Mouse (Mus musculus) right cerebral cortex, postnatal 4 days (tissue): ENCODE results near the gene Igf1r.

Experiments used
- DNase-seq: peaks from one replicate; pipeline ENCODE4 v3.0.0-alpha.2; 2022

Gene Igf1r

DNA sequence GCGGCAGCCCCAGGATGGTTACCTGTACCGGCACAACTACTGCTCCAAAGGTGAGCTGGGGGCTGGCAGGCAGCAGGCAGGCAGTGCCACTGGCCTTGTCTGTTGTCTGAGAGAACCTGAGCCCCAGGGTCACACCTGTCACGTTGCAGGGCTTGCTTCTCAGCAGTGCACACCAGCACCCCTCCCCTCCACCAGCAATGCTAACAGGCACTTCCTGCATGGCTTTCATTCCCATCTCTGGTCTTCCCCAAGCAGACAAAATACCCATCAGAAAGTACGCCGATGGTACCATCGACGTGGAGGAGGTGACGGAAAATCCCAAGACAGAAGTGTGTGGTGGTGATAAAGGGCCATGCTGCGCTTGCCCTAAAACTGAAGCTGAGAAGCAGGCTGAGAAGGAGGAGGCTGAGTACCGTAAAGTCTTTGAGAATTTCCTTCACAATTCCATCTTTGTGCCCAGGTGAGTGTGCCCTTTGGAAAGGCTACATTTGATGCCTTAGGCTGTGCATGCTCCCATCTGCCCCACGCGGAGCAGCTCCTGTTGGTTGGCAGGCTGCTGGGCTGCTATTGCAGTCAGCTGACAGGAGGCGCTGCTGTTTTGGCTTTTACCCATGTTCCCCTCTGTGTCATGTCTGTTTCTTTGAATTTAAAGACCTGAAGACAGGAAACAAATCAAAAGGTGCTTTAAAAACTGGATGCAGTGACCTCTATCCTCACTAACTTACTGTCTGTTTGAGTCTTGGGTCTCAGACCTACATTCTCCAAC is 237.2 kb downstream of the Igf1r start:
- DNase-seq: no peak

DNA sequence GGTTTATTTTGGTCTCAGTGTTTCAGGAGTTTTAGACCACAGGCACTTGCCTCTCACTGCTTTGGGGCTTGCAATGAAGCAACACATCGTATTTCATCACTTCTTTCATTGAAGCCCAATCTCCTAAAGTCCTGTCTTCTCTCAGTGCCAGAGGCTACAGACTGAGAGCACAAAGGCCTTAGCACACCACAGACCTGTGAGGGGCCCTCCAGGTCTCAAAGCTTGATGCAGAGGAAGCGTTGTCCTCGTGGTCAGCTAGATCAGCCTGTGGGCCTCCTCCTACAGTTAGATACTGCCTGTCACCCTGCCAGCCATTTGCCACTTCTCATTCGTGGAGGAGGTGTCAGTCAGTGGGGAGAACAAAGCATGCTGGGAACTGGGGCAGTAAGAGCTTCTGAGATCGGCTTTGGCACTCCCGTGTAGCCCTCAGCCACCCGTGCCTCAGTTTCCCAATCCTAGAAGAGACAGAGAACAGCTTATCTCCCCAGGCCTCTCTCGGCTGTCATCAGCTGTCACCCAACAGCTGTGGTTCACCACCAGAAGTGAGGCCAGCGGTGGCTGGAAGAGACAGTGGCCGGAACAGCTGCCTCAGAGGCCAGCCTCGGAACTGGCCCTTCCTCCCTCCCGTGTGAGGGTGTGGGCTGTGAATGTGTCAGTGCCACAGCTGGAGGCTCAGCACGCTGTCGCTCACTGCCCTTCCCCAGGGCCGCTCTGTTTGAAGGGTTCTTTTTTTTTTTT is 241.5 kb downstream of the Igf1r start:
- DNase-seq: no peak

GRCm38 (mm10) chr7:68199609-68200008 is 247.0 kb downstream of the Igf1r start:
- DNase-seq: no peak

DNA sequence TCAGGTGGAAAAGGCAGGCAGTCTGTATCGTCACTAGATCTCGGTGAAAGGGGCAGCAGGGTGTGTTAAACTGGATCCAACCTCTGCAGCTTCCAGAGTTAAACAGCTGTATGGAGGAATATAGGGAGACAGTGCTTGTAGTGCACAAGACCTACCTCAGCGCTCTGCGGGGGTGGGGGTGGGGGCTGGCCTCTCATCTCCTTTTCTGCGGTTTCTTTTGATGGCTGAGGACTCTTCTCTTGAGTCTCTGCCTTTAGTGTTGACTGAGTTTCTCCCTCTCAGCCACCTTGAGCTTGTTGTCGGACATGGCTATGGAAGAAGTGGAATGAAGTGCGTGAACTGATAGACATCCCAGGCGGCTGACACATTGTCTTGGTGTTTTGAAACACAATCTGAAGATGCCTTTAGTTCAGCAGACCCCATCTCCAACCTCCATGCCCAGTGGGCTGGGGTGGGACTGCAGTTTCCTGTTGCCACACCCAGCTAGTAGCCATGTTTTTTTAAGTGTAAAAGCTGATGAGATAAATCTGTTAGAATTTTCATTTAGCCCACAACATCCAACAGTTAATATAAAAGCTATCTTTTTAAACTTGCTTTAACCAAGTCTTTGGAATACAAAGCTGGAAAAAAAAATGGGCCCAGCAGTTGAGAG is 253.3 kb downstream of the Igf1r start:
- DNase-seq: no peak

DNA sequence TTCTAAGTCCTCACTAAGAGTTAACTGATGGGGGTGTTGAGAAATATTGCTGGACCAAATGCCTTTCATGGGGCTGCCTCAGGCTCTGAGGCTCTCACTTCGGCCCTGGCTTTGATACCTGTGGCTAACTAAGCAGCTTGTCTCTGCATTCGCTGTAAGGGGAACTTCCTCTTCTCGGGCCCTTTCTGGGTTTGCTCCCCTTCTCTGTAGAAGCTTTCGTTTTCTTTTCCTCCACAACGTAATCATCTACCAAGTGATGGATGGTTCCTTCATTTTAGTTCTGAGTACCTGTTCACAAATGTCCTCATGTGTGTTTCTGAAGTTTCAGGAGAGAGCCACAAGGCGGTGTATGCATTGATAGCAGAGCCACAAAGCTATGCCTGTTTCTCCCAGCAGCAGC is 256.4 kb downstream of the Igf1r start:
- no peak for DNase-seq

- no peak for DNase-seq
Measured at GRCm38 (mm10) chr7:68210417-68210816, 257.8 kb downstream of the Igf1r start.

DNA sequence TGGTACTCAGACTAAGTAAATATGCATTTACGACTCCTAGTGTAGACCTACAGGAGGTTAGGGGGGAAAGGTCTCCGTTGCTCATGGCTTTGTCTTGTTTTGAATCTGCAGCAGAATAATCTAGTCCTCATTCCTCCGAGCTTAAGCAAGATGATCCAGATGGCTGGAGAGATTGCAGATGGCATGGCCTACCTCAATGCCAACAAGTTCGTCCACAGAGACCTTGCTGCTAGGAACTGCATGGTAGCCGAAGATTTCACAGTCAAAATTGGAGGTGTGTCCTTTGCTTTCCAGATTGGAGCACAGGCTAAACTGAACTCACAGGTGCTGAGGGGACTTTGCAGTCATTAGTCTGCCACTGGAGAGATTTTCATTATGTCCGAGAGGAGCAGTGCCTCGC is 259.3 kb downstream of the Igf1r start:
- DNase-seq: no peak

GRCm38 (mm10) chr7:68213842-68214241 is 261.2 kb downstream of the Igf1r start:
- DNase-seq: no peak

DNA sequence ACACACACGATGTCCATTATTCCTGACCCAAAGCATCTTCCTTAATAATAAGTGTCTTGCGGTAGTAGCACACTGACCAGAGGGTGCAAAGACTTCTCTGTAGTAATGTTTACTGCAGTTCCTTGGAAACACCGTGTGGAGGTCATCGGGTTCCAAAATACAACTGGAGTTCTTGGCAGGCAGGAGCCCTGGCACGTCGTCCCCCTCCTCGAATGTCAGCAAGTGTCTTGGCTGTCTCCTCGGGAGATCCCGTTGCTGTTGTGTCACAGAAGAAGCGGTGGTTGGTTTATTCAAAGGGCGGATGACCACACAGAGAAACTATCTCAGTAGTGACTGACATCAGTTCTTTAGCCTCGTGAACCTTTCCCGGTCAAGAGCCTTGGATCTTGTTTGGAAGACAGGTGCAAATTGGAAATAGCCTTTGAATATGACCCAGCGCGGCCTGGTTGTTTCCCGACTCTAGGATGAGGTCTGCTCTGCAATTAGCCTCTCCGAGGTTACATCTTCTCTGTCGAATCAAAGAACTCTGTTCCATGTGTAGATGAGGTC is 263.0 kb downstream of the Igf1r start:
- DNase-seq: no peak

GRCm38 (mm10) chr7:68218879-68219278 is 266.3 kb downstream of the Igf1r start:
- DNase-seq: no peak

- no peak for DNase-seq
Measured at GRCm38 (mm10) chr7:68221677-68222230, 269.1 kb downstream of the Igf1r start.

- DNase-seq: no peak
Measured at GRCm38 (mm10) chr7:68223356-68223808, 270.8 kb downstream of the Igf1r start.

DNA sequence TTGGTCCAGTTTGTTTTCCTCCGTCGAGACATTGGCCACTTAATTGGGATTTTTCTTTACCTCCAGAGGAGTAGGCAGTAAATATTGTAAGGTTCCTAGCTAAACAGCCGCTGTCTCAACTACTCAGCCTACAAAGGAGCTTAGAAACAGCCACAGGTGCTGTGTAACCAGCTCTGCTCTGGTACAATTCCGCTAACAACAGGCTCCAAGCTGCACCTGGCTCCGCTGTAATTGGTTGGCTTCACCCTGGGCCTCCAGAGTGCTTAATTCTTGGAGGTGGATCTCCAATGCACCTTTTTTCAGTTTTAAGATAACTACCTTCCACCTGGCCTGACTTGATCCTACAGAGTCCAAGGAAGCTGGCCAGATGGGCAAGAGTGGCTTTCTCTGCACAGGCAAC is 271.4 kb downstream of the Igf1r start:
- DNase-seq: no peak

GRCm38 (mm10) chr7:68225427-68226054 is 272.9 kb downstream of the Igf1r start:
- no peak for DNase-seq

GRCm38 (mm10) chr7:68227021-68227420 is 274.4 kb downstream of the Igf1r start:
- no peak for DNase-seq

DNA sequence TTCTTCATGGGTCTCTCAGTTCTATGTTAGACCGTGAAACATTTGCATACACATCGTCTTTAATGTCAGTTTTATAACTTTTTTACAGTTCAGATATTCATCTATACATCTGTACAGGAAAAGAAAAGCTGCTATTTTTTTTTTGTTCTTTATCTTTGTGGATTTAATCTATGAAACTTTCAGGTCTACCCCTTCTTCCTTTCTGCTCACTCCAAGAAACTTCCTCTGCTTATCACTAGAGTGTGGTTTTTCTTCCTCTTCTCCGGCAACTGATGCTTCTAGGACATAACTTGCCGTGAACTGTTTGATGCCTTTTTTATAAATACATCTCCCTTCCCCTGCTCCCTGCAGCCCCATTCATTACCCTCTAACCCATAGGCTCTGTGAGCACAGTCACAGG is 275.0 kb downstream of the Igf1r start:
- DNase-seq: no peak

DNA sequence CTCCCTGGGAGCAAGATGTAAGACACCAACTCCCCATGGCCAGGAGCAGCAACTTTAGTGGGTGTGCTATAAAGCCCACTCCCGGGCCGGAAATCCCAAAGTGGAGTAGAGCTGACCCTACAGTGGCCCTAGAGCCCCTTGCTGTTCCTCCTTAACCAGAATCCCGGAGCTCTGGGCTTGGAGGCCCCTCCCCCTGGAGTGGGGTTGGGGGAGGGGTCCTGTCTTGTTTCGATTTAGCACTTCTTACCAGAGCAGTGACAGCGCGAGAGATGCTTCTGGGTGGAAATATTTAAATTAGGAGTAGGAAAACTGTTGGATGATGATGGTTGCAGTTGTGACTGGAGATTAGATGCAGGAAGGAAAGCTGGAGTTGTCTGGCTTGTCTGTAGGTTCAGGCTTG is 275.9 kb downstream of the Igf1r start:
- no peak for DNase-seq

DNA sequence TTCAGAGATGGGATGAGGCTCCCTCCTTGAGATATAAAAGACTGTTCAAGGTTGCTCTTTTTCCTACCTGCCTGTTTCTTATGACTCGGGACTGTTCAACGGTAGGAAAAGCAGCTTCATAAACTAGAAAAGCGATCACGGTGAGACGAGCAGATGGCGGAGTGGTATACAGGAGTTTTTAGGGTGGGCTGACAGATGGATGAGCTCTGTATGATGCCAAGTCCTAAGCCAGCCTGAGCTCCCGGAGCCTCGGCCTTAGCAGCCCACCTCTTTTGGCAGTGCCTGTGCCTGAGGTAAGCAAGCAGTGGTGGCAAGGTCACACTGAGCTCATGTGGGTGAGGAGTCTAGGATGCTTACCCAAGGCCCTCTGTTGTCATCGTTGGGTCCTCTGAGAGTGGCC is 278.2 kb downstream of the Igf1r start:
- no peak for DNase-seq

GRCm38 (mm10) chr7:68232521-68232920 is 279.9 kb downstream of the Igf1r start:
- no peak for DNase-seq

DNA sequence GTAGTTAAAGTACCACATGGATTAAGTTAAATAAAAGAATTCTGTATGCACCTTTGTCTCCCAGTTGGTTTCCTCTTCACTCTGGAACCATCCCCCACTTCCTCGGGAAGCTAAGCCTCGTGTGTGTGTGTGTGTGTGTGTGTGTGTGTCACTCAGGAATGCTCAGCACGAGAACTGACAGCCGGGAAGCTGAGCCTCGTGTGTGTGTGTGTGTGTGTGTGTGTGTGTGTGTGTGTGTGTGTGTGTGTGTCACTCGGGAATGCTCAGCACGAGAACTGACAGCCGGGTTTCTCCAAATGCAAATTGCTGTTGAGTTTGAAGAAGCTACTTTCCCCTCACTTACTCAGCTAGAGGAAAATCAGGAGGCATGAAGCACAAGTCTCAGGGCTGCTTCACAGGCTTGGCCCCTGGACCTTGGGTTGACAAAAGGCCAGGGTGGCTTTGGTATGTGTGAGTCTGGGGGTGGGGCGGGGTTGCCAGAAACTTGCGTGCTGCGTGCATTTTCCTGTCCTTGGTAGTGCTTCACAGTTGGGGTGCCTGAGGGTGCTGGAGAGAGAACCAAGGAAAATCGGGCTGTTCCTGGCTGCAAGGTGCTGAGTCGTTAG is 281.1 kb downstream of the Igf1r start:
- DNase-seq: no peak

DNA sequence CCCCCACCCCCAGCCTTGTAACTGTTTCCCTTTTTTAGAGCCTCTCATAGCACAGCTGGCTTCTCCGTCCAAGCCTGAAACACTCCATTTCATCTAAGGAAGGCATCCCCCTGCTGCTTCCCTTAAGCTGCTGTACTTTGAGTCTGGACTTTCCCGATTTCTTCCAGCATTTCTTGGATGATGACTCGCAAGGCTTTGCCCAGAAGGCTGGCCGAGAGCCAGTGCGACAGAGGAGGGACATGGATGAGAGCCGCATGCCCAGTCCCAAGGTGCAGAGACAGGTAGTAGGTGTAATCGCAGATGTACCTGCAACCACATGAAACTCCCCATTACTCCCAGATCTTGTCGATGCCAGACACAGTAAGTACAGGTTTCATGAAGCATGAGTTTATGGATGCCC is 284.2 kb downstream of the Igf1r start:
- no peak for DNase-seq

DNA sequence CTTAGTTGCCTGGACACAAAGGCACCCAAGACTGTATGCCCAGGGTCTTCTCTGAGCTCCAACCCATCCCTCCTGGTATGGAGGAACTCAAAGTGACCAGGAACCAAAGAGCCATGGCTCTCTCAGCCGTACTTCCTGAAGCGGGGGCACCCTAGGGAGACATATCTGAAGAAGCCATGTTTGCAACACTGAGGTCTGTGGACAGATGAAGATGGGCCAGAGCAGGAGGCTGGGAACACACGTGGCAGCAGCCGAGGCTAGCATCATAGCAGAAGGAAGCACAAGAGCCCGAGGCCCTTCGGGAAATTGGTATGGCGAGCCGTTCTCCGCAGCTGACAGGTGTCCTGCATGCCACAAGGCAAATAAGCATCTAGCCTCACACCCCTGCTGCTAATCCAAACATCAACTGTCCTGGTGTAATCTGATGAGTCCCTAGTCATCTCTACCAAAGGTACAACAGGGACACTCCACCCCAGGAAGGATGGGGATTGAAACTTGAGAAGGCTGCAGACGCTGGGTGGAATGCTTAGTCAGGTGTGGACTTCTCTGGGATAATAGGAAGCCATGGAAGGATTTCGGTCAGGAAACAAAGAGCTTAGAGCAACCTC is 286.7 kb downstream of the Igf1r start:
- no peak for DNase-seq
